Mouse (Mus musculus) limb, embryonic 11.5 days (tissue): ENCODE results near the gene Kbtbd3. TPM values are rescaled to one million over a fixed set of nuclear protein-coding genes. Genes with fewer than 3 reads are reported as not detected.

Source experiments
- microRNA-seq: library from miRNA; unstranded; fragments of <30 nt; microRNA quantifications from one replicate; pipeline ENCODE4, GENCODE M21; 2016
- polyA plus RNA-seq: library from polyadenylated mRNA; unstranded; fragments of >200 nt; fragmentation: Nextera tagmentation; extraction: Ambion mirVana; gene quantifications from 2 replicates; pipeline ENCODE4 v1.2.1, GENCODE M21; 2014

Kbtbd3 gene
- polyA plus RNA-seq, 1 experiment from 2014 or later = 6.7 TPM

Small RNA genes lying within 50 kb of the gene (microRNA-seq; reads per million reads assigned to microRNA genes)
- gene Gm22195 = not detected
- not detected for gene Gm23992

Other genes with a start within 250 kb of the Kbtbd3 start
- gene Aasdhppt, start 362 bp upstream of the Kbtbd3 start, polyA plus RNA-seq = 36.8 and 38.9 TPM in 2 replicates
- gene Msantd4, start 66.7 kb downstream of the Kbtbd3 start, polyA plus RNA-seq = 63.8 and 67.2 TPM in 2 replicates